Mouse (Mus musculus) T-helper 2 cell (primary cell): ENCODE measurements around the gene Lgr6.

ENCODE experiments used
- in situ Hi-C: fragments of 300-600 bp; cut with MboI, MseI; formaldehyde crosslinking; loops from one replicate; pipeline ENCODE4 v1.15.1; 2025; ENCODE audit warnings: high pct_unique_total_duplicates

Gene Lgr6

GRCm38 (mm10) chr1:135082267-135082666 lies 22.8 kb downstream of the Lgr6 start:
- in situ Hi-C loops: no loop called here

- in situ Hi-C loops: no loop called here
Measured at GRCm38 (mm10) chr1:135079021-135079420, 26.1 kb downstream of the Lgr6 start.

- in situ Hi-C loops: no loop called here
Measured at GRCm38 (mm10) chr1:135076470-135076869, 28.6 kb downstream of the Lgr6 start.

GRCm38 (mm10) chr1:135075270-135075669 lies 29.8 kb downstream of the Lgr6 start:
- in situ Hi-C loops: no loop called here

- in situ Hi-C loops: no loop called here
Measured at GRCm38 (mm10) chr1:135072643-135073042, 32.4 kb downstream of the Lgr6 start.

- in situ Hi-C loops: no loop called here
Measured at GRCm38 (mm10) chr1:135069841-135070240, 35.2 kb downstream of the Lgr6 start.

- in situ Hi-C loops: no loop called here
Measured at GRCm38 (mm10) chr1:135064525-135064924, 40.6 kb downstream of the Lgr6 start.

- in situ Hi-C loops: no loop called here
Measured at GRCm38 (mm10) chr1:135062936-135063335, 42.1 kb downstream of the Lgr6 start.

GRCm38 (mm10) chr1:135061300-135061699 lies 43.8 kb downstream of the Lgr6 start:
- in situ Hi-C loops: no loop called here

GRCm38 (mm10) chr1:135060174-135060573 lies 44.9 kb downstream of the Lgr6 start:
- in situ Hi-C loops: no loop called here

- in situ Hi-C loops: no loop called here
Measured at GRCm38 (mm10) chr1:135056901-135057300, 48.2 kb downstream of the Lgr6 start.

GRCm38 (mm10) chr1:135054121-135054520 lies 51.0 kb downstream of the Lgr6 start:
- in situ Hi-C loops: no loop called here

GRCm38 (mm10) chr1:135044439-135044838 lies 60.6 kb downstream of the Lgr6 start:
- in situ Hi-C loops: no loop called here

GRCm38 (mm10) chr1:135036297-135036696 lies 68.8 kb downstream of the Lgr6 start:
- in situ Hi-C loops: no loop called here

- in situ Hi-C loops: no loop called here
Measured at GRCm38 (mm10) chr1:135032658-135033057, 72.4 kb downstream of the Lgr6 start.

- in situ Hi-C loops: no loop called here
Measured at GRCm38 (mm10) chr1:135030121-135030520, 75.0 kb downstream of the Lgr6 start.

- in situ Hi-C loops: no loop called here
Measured at GRCm38 (mm10) chr1:135026275-135026674, 78.8 kb downstream of the Lgr6 start.

- in situ Hi-C loops: no loop called here
Measured at GRCm38 (mm10) chr1:135023583-135023982, 81.5 kb downstream of the Lgr6 start.

- in situ Hi-C loops: no loop called here
Measured at GRCm38 (mm10) chr1:135021936-135022335, 83.1 kb downstream of the Lgr6 start.

- in situ Hi-C loops: no loop called here
Measured at GRCm38 (mm10) chr1:135020970-135021369, 84.1 kb downstream of the Lgr6 start.

- in situ Hi-C loops: no loop called here
Measured at GRCm38 (mm10) chr1:135020281-135020940, 84.7 kb downstream of the Lgr6 start.

GRCm38 (mm10) chr1:135019775-135020167 lies 85.3 kb downstream of the Lgr6 start:
- in situ Hi-C loops: no loop called here

GRCm38 (mm10) chr1:135019087-135019774 lies 85.8 kb downstream of the Lgr6 start:
- in situ Hi-C loops: no loop called here
